Mouse (Mus musculus): ENCODE data around the gene Mtfp1.
A peak's percentile ranks its signal among the peaks of the same experiment; 100 is the strongest.

Gene Mtfp1

GRCm38 (mm10) chr11:4083316-4084078 lies 11.7 kb downstream of the Mtfp1 start:
- no peak for DNase-seq (ENCODE audit: low spot score in 2 of 2)

DNA sequence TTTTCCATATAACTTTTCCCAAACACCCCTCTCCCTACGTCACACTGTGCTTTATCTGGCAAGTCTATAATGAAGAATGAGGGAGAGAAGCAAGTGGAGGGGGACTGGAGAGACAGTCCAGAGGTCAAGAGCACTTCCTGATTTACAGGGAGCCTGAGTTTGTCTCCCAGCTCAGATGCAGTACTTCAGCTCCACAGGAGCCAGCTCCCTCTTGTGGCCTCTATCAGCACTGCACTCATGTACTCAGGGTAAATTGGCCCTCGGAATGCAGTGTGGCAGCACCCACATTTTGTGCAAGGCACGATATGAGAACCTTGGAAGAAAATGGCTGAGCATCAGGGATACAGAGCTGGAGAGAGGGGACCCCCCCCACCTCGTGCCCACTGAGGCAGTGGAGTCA lies 15.0 kb downstream of the Mtfp1 start:
- DNase-seq (ENCODE audit: low spot score in 2 of 2): peak; percentile 64 to 66

GRCm38 (mm10) chr11:4078267-4078933 lies 16.8 kb downstream of the Mtfp1 start:
- DNase-seq (ENCODE audit: low spot score in 2 of 2): no peak

DNA sequence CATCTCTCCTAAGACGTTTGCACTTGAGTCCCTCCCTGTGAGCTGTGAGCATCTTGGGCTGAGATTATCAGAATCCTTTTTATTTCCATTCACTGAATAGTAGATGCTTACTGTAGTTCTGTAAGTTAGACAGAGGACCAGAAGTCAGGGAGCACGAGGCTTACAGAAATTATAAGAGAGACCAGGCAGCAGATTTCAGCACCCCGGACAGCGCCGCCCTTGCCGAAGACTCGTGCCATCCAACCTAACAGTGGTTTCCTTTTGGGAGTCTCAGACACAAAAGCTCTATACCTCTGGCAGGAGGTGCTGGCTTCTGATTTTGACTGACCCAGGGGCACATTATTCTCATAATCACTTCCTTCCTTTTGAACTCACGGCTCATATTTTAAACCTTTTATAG lies 18.6 kb downstream of the Mtfp1 start:
- no peak for DNase-seq (ENCODE audit: low spot score in 2 of 2)

DNA sequence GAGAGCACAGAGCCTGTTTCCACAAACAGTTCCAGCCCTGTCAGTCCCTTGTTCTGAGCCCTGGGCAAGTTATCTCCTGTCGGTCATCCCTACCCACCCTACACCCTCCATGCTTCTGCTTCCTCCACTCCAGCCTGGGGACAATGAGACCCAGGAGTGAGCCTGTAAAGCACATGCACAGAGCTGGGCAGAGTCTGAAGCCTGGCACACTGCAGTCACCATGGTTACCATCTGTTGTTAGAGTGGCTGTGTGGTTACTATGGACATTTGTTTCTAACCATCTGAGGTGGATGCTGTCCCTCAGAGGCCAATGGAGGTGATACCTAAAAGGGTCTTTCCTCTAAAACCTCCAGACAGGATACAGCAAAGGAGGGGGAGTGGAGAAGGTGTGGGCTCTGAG lies 25.6 kb downstream of the Mtfp1 start:
- DNase-seq (ENCODE audit: low spot score in 2 of 2): no peak

- no peak for DNase-seq (ENCODE audit: low spot score in 2 of 2)
Observed at GRCm38 (mm10) chr11:4064627-4065122, 30.6 kb downstream of the Mtfp1 start, which contains the start of gene Sec14l3. Sec14l3 (plus strand) TSS chr11:4064841.

- DNase-seq (ENCODE audit: low spot score in 2 of 2): no peak
Observed at GRCm38 (mm10) chr11:4062981-4063380, 32.3 kb downstream of the Mtfp1 start.

- no peak for DNase-seq (ENCODE audit: low spot score in 2 of 2)
Observed at GRCm38 (mm10) chr11:4062523-4062922, 32.7 kb downstream of the Mtfp1 start.

DNA sequence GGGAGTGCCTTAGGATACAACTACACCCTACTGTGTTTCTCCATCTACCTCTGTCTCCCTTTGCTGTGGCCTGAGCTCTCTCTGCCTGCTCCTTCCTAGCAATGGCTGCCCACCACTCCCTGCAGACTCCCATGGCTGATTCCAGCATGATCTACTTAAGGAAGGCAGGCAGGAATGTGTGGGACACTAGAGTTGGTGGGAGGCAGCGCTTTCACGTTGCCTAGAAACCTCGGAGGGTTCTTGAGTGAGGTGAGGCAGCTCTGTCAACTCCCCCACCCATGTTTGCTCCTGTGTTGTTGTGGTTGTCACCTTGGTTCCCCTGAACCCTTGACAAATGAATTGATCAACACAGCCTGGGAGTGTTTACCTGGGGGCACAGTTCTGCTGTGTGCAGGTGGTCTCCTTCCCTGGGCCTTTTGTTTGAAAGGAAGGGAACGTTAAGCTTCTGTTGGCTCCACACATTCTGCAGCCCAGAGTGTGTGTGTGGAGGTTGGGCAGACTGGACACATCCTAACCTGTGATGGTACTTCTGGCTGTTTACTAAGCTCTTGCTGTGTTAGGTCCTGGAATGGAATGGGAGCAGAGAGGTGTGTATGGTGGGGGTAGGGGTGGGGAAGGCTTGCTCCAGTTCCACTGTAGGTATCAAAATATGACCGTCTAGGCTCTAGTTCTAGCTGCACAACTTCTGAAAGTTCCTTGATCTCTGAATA lies 34.2 kb downstream of the Mtfp1 start:
- DNase-seq (ENCODE audit: low spot score in 2 of 2): no peak

DNA sequence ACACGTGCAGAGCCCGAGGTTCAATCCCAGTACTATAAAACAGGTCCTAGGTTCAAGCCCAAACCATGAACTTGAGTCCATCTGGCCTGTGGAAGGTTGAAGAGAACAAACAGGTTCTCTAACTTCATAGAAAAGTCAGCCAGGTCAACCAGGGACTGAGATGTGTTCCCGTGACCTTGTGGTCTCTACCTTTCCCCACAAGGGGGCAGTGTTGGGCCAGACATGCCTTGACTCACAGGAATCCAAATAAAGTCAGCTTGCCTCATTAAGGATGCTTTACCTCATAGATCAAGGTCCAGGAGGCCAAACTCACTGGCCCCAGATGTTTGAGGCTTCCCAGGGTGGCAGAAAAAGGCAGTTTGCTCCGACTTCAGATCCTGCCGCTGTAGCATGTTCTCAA lies 41.7 kb downstream of the Mtfp1 start:
- DNase-seq (ENCODE audit: low spot score in 2 of 2): peak; percentile 55 to 65

GRCm38 (mm10) chr11:4048438-4048837 lies 46.8 kb downstream of the Mtfp1 start:
- DNase-seq (ENCODE audit: low spot score in 2 of 2): no peak

DNA sequence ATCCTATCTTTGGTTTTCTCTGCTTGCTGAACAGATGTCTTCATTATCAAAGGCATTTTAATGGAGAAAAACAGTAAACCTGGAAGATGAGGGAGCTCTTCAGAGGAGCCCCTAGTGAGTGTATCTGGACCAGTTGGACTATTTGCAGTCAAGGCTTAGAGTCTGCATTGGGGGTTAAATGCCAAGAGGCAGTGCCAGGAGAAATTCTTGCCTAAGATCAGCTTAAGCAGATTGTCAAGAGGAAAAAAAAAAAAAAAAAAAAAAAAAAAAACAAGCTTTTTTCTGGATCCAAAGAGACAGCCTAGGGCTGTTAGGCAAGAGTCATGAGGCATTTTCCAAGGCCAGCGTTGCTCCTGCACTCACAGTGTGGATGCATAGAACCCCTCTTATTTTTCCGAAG lies 47.5 kb downstream of the Mtfp1 start:
- no peak for DNase-seq (ENCODE audit: low spot score in 2 of 2)

- no peak for DNase-seq (ENCODE audit: low spot score in 2 of 2)
Observed at GRCm38 (mm10) chr11:4046526-4046925, 48.7 kb downstream of the Mtfp1 start.

- DNase-seq (ENCODE audit: low spot score in 2 of 2): no peak
Observed at GRCm38 (mm10) chr11:4043081-4043480, 52.2 kb downstream of the Mtfp1 start.

Measured in frontal cortex, postnatal 25 days (tissue).